Mouse (Mus musculus): Measurements from ENCODE around the gene Zzz3.

- TF ChIP-seq CTCF (IDR thresholded peaks at IDR 0.05; ENCODE audit: low read depth) (no peak), EP300 (optimal IDR thresholded peaks at IDR 0.05) (peak; percentile 99)
Observed at GRCm38 (mm10) chr3:152396278-152396987, 1.2 kb downstream of the Zzz3 start.
